Mouse (Mus musculus) limb, embryonic 12.5 days (tissue): ENCODE results near the gene Slc12a1. TPM values are rescaled to one million over a fixed set of nuclear protein-coding genes. Genes with fewer than 3 reads are reported as not detected.

ENCODE experiments used
- ATAC-seq: fragments of 200-750 bp; cut with Nextera tagmentation; 2 replicates; pipeline ENCODE4 v1.8.0; 2017; ENCODE audit warnings: low read depth, moderate TSS enrichment; ENCODE audit not compliant: insufficient number of reproducible peaks, insufficient read depth, low FRiP score, low TSS enrichment
- H3K27ac ChIP-seq: fragments of 300-500 bp; sonication (generic); 2 replicates; pipeline ENCODE4 v1.5.1; 2016; ENCODE audit warnings: mild to moderate bottlenecking, moderate library complexity
- H3K27me3 ChIP-seq: fragments of 300-500 bp; sonication (generic); 2 replicates; pipeline ENCODE4 v1.6.1; 2016; ENCODE audit warnings: mild to moderate bottlenecking, moderate library complexity
- H3K36me3 ChIP-seq: fragments of 300-500 bp; sonication (generic); 2 replicates; pipeline ENCODE4 v1.6.1; 2016; ENCODE audit warnings: mild to moderate bottlenecking, moderate library complexity
- H3K4me1 ChIP-seq: fragments of 300-500 bp; sonication (generic); replicated peaks from 2 replicates; pipeline ENCODE4 v1.6.1; 2016
- H3K4me2 ChIP-seq: fragments of 300-500 bp; sonication (generic); 2 replicates; pipeline ENCODE4 v1.6.1; 2016; ENCODE audit warnings: mild to moderate bottlenecking, moderate library complexity
- H3K4me3 ChIP-seq: fragments of 300-500 bp; sonication (generic); replicated peaks from 2 replicates; pipeline ENCODE4 v1.5.1; 2016; ENCODE audit warnings: mild to moderate bottlenecking
- H3K9ac ChIP-seq: fragments of 300-500 bp; sonication (generic); replicated peaks from 2 replicates; pipeline ENCODE4 v1.6.1; 2016; ENCODE audit warnings: mild to moderate bottlenecking, moderate library complexity
- H3K9me3 ChIP-seq: fragments of 300-500 bp; sonication (generic); 2 replicates; pipeline ENCODE4 v1.6.1; 2016; ENCODE audit warnings: mild to moderate bottlenecking, moderate library complexity
- WGBS: fragments of 180-500 bp; shearing (Covaris S2); methylation state at CpG from one replicate; pipeline ENCODE4 v1.1.7; 2016; 5-methylcytosine and 5-hydroxymethylcytosine counted together
- polyA plus RNA-seq: library from polyadenylated mRNA; unstranded; fragments of >200 nt; fragmentation: Nextera tagmentation; extraction: Ambion mirVana; gene quantifications from 2 replicates; pipeline ENCODE4 v1.2.1, GENCODE M21; 2016

Gene Slc12a1
- polyA plus RNA-seq, 1 experiment from 2014 or later: not detected

GRCm38 (mm10) chr2:125255886-125256285, 103.6 kb downstream of the Slc12a1 start:
- H3K4me1 ChIP-seq: no peaks in the 10 kb centered on the region
- H3K27ac ChIP-seq: no peak overlapping the region
- H3K9me3 ChIP-seq: no peaks in the 10 kb centered on the region
- H3K36me3 ChIP-seq: peaks cover 81% of the 10 kb centered on the region
- 79% methylated on average over 3 of the region's 3 CpGs for WGBS
- H3K9ac ChIP-seq: no peak overlapping the region
- no peak overlapping the region for H3K4me3 ChIP-seq
- H3K27me3 ChIP-seq: no peaks in the 10 kb centered on the region
- ATAC-seq: no peak
- H3K4me2 ChIP-seq: no peak overlapping the region

- H3K4me2 ChIP-seq: no peak overlapping the region
- peaks cover 47% of the 10 kb centered on the region for H3K36me3 ChIP-seq
- no peak for ATAC-seq
- no peaks in the 10 kb centered on the region for H3K4me1 ChIP-seq
- 86% methylated on average over 14 of the region's 14 CpGs for WGBS
- no peak overlapping the region for H3K9ac ChIP-seq
- H3K4me3 ChIP-seq: no peak overlapping the region
- H3K27ac ChIP-seq: no peak overlapping the region
- no peaks in the 10 kb centered on the region for H3K9me3 ChIP-seq
- no peaks in the 10 kb centered on the region for H3K27me3 ChIP-seq
Observed at GRCm38 (mm10) chr2:125259230-125260120, 107.2 kb downstream of the Slc12a1 start.

- H3K4me1 ChIP-seq: no peaks in the 10 kb centered on the region
- H3K9ac ChIP-seq: no peak overlapping the region
- H3K4me2 ChIP-seq: no peak overlapping the region
- no peaks in the 10 kb centered on the region for H3K9me3 ChIP-seq
- no peaks in the 10 kb centered on the region for H3K27me3 ChIP-seq
- WGBS: 78% methylated on average over 2 of the region's 2 CpGs
- no peak for ATAC-seq
- no peak overlapping the region for H3K27ac ChIP-seq
- no peak overlapping the region for H3K4me3 ChIP-seq
- H3K36me3 ChIP-seq: peaks cover 40% of the 10 kb centered on the region
Observed at GRCm38 (mm10) chr2:125260326-125260725, 108.0 kb downstream of the Slc12a1 start.

- H3K4me3 ChIP-seq: no peak overlapping the region
- 23% methylated on average over 5 of the region's 5 CpGs for WGBS
- no peaks in the 10 kb centered on the region for H3K27me3 ChIP-seq
- no peaks in the 10 kb centered on the region for H3K9me3 ChIP-seq
- ATAC-seq: no peak; the same call in 1 of the 2 replicates
- peaks cover 13% of the 10 kb centered on the region for H3K36me3 ChIP-seq
- H3K27ac ChIP-seq: no peak overlapping the region
- no peak overlapping the region for H3K4me2 ChIP-seq
- H3K4me1 ChIP-seq: no peaks in the 10 kb centered on the region
- H3K9ac ChIP-seq: no peak overlapping the region
Observed at GRCm38 (mm10) chr2:125263056-125263455, 110.8 kb downstream of the Slc12a1 start.

- no peaks in the 10 kb centered on the region for H3K4me1 ChIP-seq
- no peak overlapping the region for H3K27ac ChIP-seq
- H3K4me3 ChIP-seq: no peak overlapping the region
- WGBS: 14% methylated on average over 9 of the region's 9 CpGs
- ATAC-seq: no peak
- no peaks in the 10 kb centered on the region for H3K9me3 ChIP-seq
- no peak overlapping the region for H3K9ac ChIP-seq
- no peaks in the 10 kb centered on the region for H3K27me3 ChIP-seq
- no peak overlapping the region for H3K4me2 ChIP-seq
- H3K36me3 ChIP-seq: peaks cover 8% of the 10 kb centered on the region
Observed at GRCm38 (mm10) chr2:125263753-125264152, 111.4 kb downstream of the Slc12a1 start.

GRCm38 (mm10) chr2:125268876-125269275, 116.6 kb downstream of the Slc12a1 start:
- no peak overlapping the region for H3K4me3 ChIP-seq
- no peaks in the 10 kb centered on the region for H3K4me1 ChIP-seq
- no peak for ATAC-seq
- no peak overlapping the region for H3K27ac ChIP-seq
- H3K27me3 ChIP-seq: no peaks in the 10 kb centered on the region
- H3K4me2 ChIP-seq: no peak overlapping the region
- 79% methylated on average over 1 of the region's 1 CpGs for WGBS
- no peak overlapping the region for H3K9ac ChIP-seq
- no peaks in the 10 kb centered on the region for H3K36me3 ChIP-seq
- H3K9me3 ChIP-seq: no peaks in the 10 kb centered on the region

GRCm38 (mm10) chr2:125275617-125276016, 123.3 kb downstream of the Slc12a1 start:
- Histone ChIP-seq H3K27ac (no peak overlapping the region), H3K9me3 (no peaks in the 10 kb centered on the region), H3K4me2 (no peak overlapping the region), H3K4me1 (no peaks in the 10 kb centered on the region), H3K36me3 (no peaks in the 10 kb centered on the region), H3K27me3 (no peaks in the 10 kb centered on the region), H3K4me3 (no peak overlapping the region), H3K9ac (no peak overlapping the region)
- WGBS: 45% methylated on average over 5 of the region's 5 CpGs
- ATAC-seq: no peak

GRCm38 (mm10) chr2:125276692-125277091, 124.4 kb downstream of the Slc12a1 start:
- no peak overlapping the region for H3K27ac ChIP-seq
- 86% methylated on average over 5 of the region's 5 CpGs for WGBS
- no peaks in the 10 kb centered on the region for H3K4me1 ChIP-seq
- no peaks in the 10 kb centered on the region for H3K9me3 ChIP-seq
- H3K4me3 ChIP-seq: no peak overlapping the region
- no peak overlapping the region; the same call in 1 of the 2 replicates for H3K9ac ChIP-seq
- no peaks in the 10 kb centered on the region for H3K27me3 ChIP-seq
- H3K36me3 ChIP-seq: no peaks in the 10 kb centered on the region
- ATAC-seq: no peak
- no peak overlapping the region for H3K4me2 ChIP-seq

GRCm38 (mm10) chr2:125278474-125278873, 126.2 kb downstream of the Slc12a1 start:
- Histone ChIP-seq H3K4me1 (peaks cover 7% of the 10 kb centered on the region; the same call in 1 of the 2 replicates), H3K27me3 (no peaks in the 10 kb centered on the region), H3K36me3 (no peaks in the 10 kb centered on the region), H3K9ac (no peak overlapping the region), H3K4me2 (no peak overlapping the region), H3K27ac (no peak overlapping the region), H3K4me3 (no peak overlapping the region), H3K9me3 (no peaks in the 10 kb centered on the region)
- 77% methylated on average over 7 of the region's 7 CpGs for WGBS
- ATAC-seq: no peak

Other genes starting within 250 kb of the Slc12a1 start
- 2.8 and 3.4 TPM in 2 replicates for gene Slc24a5, start 84.4 kb upstream of the Slc12a1 start, polyA plus RNA-seq
- 133 and 135 TPM in 2 replicates for gene Myef2, start 28.8 kb upstream of the Slc12a1 start, polyA plus RNA-seq
- gene Ctxn2, start 15.8 kb upstream of the Slc12a1 start, polyA plus RNA-seq: not detected in 2 replicates
- gene Dut, start 94.7 kb downstream of the Slc12a1 start, polyA plus RNA-seq: 180 and 191 TPM in 2 replicates